Mouse (Mus musculus) left cerebral cortex, postnatal 10 days (tissue): ENCODE results near the gene 2610528A11Rik. TPM values are rescaled to one million over a fixed set of nuclear protein-coding genes. Genes with fewer than 3 reads are reported as not detected.
"Not testable (repeated sequence)": the region's sequence is repeated elsewhere in the genome, so short reads cannot be mapped to it uniquely, and the experiment has no call there.

Source experiments
- DNase-seq, 2 experiments: peaks; one replicate each; pipeline ENCODE4 v3.0.0; 2021 to 2022; ENCODE audit warnings: low spot score in 2 of 2, mixed read lengths in 1 of 2; ENCODE audit errors: extremely low spot score in 1 of 2
- intact Hi-C: fragments of 180-260 bp; cut with DNase I; formaldehyde crosslinking; loops from one replicate; pipeline ENCODE4 v1.15.1; 2025
- total RNA-seq, 2 experiments: library from RNA; stranded (reverse); gene quantifications; 2 replicates each; pipeline ENCODE4 v1.2.3; 2021

The 2610528A11Rik gene
- total RNA-seq = under 1 TPM in 1 of 2 experiments, not detected in 1; 0.79 TPM

GRCm38 (mm10) chr14:37113922-37114321, at the start of gene 2610528A11Rik:
Gene 2610528A11Rik (minus strand): TSS chr14:37114022.
- intact Hi-C loops = no loop called here

GRCm38 (mm10) chr14:37163277-37163956, 49.6 kb upstream of the 2610528A11Rik start:
- intact Hi-C loops = no loop called here
- no peak for DNase-seq

More at GRCm38 (mm10) chr14:37113922-37114321, at the start of gene 2610528A11Rik:
- DNase-seq = no peak

- no peak for DNase-seq
Measured at GRCm38 (mm10) chr14:37154391-37154790, 40.6 kb upstream of the 2610528A11Rik start.

GRCm38 (mm10) chr14:37139051-37139710, 25.4 kb upstream of the 2610528A11Rik start:
- intact Hi-C loops = no loop called here
- no peak for DNase-seq

More at GRCm38 (mm10) chr14:37154391-37154790, 40.6 kb upstream of the 2610528A11Rik start:
- intact Hi-C loops = no loop called here

DNA sequence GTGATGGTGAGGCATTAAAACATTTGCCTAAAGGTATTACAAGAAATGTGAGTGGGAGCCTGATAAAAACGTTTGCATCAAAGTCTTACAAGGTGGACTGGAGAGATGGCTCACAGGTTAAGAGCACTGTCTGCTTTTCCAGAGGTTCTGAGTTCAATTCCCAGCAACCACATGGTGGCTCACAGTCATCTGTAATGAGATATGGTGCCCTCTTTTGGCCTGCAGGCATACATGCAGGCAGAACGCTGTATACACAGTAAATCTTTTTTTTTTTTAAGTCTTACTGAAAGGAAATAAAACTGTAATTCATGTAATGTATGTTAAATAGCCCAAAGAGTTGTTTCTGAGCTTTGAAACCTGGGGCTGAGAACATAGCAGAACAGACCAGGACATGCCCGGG, 23.8 kb upstream of the 2610528A11Rik start:
- DNase-seq, intact Hi-C loops: not testable (repeated sequence)

DNA sequence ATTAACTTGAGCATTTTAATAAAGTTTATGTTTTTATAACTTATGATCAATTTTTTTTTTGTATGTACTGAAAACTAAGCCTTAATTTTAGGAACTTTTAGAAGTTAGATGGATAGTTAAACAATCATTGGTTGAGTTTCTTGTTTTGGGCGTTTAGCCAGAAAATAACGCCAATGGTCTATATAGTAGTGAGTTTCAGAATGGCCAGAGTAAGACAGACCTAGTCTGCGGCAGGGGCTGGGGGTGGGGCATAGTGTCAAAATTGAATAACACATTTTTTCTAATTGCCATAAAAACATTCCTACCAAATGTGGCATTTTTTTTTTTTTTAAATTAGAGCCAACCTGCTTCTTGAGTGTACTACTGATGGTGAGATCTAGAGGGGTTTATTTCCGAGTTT, 22.3 kb upstream of the 2610528A11Rik start:
- intact Hi-C loops = no loop called here
- no peak for DNase-seq

- intact Hi-C loops = no loop called here
- DNase-seq = no peak
Measured at GRCm38 (mm10) chr14:37135671-37136070, 21.8 kb upstream of the 2610528A11Rik start.

GRCm38 (mm10) chr14:37135127-37135593, 21.3 kb upstream of the 2610528A11Rik start, which contains the start of gene Ghitm:
Gene Ghitm (minus strand): TSS chr14:37135272.
- intact Hi-C loops = no loop called here
- DNase-seq = peak; percentile 97 to 98

DNA sequence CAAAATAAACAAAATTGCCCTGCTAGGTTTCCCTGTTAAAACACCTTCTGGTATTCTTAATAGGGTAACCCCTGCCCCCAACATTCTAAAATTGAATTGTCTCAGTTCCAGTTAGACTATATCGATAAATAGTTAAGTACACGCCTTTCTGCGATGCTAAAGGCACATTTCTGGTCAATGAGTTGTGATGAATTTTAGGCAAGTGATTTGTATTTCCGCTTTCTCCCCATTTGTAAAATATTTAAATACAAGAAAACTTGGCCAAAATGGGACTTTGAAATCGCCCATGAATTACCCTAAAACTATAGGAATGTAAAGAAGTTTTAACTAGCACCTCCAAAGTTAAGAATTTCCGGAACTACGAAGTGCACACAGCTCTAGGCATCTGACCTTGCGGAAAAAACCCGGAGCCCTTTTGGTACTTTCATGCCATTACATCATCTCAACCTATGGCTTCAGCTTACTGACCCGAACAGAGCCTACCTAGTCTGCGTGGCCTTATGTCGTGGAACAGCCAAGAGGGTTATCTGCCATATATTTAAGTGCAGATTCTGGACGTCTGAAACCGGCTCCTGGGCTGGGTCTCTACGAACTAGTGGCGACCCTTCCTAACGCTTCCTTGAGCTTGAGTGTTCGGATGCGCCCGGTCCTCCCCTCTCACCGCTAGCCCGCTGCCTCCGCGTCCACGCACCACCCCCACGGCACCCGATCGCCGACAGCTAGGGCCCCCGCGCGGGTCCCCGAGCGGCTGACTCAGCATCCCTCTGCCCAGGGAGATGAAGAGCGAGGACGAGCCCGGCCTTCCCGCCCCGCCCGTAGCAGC, 20.7 kb upstream of the 2610528A11Rik start:
- no peak for DNase-seq
- intact Hi-C loops = no loop called here

DNA sequence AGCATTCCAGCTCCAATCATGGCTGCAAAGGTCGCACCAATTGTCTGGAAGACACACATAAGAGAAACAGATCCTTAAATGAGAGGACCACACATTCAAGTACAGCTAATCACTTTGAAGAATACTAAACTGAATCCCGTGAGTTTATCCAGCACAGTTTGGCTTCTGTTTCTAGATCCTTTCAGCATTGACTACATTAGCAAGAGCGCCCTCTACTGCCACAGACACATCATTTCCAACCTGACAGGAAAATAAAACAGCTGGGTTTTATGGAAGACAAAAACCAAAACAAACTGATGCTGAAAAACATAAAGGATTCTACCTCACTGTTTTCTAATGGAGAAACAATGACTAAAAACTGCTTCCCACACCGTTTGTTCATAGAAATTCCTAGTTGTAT, 13.8 kb upstream of the 2610528A11Rik start:
- DNase-seq = peak in 1 of 2 experiments; percentile 42
- intact Hi-C loops = loop anchor here (5.0 kb wide), 1 partner anchor 260 kb away; no protein-coding TSS in a partner anchor

GRCm38 (mm10) chr14:37119233-37119632, 5.4 kb upstream of the 2610528A11Rik start:
- DNase-seq = no peak
- intact Hi-C loops = no loop called here

GRCm38 (mm10) chr14:37112931-37113330, 891 bp downstream of the 2610528A11Rik start:
- intact Hi-C loops = no loop called here
- DNase-seq = no peak

GRCm38 (mm10) chr14:37111371-37111770, 2.5 kb downstream of the 2610528A11Rik start:
- no peak for DNase-seq
- intact Hi-C loops = no loop called here

DNA sequence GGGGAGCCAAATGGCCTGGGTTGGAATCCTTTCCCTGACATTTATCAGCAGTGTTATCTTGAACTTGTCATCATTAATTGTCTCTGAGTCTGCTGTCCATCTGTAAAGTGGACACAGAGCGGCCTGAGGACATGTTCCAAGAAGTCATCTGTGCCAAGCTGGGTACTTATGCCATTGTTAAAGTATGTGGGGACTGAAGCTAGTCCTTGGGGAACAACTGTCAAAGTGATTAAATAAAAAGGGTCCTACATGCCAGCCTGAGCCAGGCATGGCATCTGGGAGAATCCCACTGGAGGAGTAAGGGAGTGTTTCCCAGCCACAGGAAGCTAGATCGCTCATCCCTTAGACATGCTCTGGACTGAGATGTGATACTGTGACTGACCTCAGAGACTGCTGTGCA, 3.4 kb downstream of the 2610528A11Rik start:
- DNase-seq = no peak
- intact Hi-C loops = no loop called here

DNA sequence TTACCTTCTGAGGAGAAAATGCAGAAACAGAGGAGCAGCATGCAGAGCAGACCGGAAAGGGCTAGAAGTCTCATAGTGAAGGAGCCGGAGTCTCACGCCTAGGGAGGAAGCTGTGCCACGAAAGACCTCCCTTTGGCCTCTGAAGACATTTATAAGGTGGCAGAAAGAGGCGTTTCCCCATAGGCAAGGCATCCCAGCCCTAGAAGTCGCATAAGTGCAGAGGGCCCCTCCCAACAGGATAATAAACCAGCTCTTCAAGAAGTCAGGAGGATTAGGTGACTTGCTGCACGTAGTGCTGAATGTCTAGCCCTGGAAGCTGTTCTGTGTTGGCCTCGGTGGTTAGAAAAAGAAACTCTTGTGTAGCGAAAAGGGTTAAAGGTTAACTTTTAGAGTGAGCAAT, 3.8 kb downstream of the 2610528A11Rik start:
- DNase-seq = no peak
- intact Hi-C loops = no loop called here

- DNase-seq = no peak
- intact Hi-C loops = no loop called here
Measured at GRCm38 (mm10) chr14:37109460-37109859, 4.4 kb downstream of the 2610528A11Rik start.

DNA sequence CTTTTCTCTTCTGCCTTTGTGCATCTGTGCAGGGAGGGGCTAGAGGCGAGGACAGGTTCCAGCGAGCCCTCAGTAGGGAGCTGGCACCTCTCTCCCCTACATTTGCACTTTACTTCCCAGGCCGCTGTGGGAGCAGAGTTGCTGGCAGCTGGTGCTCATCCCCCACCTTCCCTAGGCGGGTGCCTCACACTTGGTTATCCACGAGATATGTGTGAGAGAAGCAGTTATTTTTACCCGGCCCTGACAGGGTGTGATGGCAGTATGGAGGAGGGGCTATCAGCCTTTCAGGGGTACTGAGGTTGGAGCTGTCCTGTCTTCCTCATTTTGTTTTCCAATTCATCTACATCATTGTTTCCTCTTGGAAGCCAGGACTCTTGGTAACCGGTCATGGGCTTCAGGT, 8.0 kb downstream of the 2610528A11Rik start:
- no peak for DNase-seq
- intact Hi-C loops = no loop called here

- intact Hi-C loops = no loop called here
- DNase-seq = peak in 1 of 2 experiments; percentile 68
Measured at GRCm38 (mm10) chr14:37104747-37105146, 9.1 kb downstream of the 2610528A11Rik start.

GRCm38 (mm10) chr14:37102484-37102883, 11.3 kb downstream of the 2610528A11Rik start:
- intact Hi-C loops = no loop called here

More at GRCm38 (mm10) chr14:37102484-37102883, 11.3 kb downstream of the 2610528A11Rik start:
- no peak for DNase-seq
